Mouse (Mus musculus): ENCODE data around the gene Zfp184. TPM values are rescaled to one million over a fixed set of nuclear protein-coding genes. Genes with fewer than 3 reads are reported as not detected.

Zfp184 gene
- polyA plus RNA-seq, 1 experiment: 14.5 TPM

DNA sequence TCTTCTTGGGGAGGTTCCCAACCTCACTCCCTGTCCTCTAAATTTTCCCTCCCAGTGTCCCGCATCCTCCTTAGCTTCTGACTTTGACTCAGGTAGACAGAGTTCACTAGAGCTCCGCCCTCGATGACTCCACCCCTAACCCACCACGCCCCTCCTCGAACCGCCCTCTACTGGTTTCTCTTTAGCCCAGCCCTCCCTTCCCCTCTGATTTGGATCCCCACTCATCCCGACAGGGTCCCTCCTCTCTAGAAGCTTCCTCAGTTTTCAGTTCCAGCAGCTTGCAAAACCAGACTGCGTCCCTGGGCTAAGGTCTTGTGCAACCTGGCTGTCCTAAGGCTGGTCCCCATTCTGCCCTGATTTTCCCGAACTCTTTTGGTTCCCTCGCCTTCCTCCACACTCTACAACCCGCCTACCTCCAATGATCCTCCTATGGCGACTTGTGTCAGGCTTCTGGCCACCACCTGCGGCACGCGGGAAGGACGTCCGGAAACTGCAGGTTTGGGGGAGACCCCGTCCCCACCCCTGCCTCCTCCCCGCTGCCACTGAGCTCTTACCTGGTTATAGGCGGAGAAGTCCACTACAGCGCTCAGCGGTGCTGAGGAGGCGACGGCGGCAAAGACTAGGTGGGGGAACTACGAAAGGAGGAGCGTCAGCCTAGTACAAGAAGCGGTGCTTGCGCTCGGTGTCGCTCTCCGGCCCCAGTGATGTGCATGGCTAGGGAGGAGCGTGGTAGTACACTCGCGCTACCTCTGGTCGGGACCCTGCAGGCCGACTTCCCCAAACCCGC lies 61.6 kb downstream of the Zfp184 start:
- TF ChIP-seq POLR2A (IDR thresholded peaks at IDR 0.05; ENCODE audit: borderline replicate concordance, extremely low read depth, insufficient read depth, insufficient read length, poor library complexity, severe bottlenecking): no peak
- no peak for TF ChIP-seq CTCF (IDR thresholded peaks at IDR 0.05; ENCODE audit: borderline replicate concordance, extremely low read depth, insufficient read depth, insufficient read length)
- DNase-seq (ENCODE audit: low read depth): peak; percentile 58

DNA sequence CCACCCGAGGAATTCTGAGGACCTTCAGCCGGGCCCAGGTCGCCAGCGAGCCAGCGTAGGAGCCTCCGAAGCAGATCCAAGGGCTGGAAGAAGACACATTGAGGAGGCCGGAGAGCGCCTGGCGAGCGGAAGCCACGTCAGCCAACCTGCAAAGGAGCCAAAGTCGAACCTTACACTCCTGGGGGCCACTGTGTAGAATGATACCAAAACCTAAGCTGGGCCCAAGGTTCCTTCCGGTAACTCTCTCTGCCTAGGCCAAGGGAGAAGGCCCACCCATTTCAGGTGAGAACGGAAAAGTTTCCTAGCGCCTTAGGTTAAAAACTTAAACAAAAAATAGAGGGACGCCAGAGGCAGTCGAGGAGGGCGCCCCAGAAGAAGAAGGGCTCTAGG lies 62.2 kb downstream of the Zfp184 start:
- DNase-seq (ENCODE audit: low read depth): no peak
- TF ChIP-seq CTCF (IDR thresholded peaks at IDR 0.05; ENCODE audit: borderline replicate concordance, extremely low read depth, insufficient read depth, insufficient read length): no peak
- TF ChIP-seq POLR2A (IDR thresholded peaks at IDR 0.05; ENCODE audit: borderline replicate concordance, extremely low read depth, insufficient read depth, insufficient read length, poor library complexity, severe bottlenecking): no peak

DNA sequence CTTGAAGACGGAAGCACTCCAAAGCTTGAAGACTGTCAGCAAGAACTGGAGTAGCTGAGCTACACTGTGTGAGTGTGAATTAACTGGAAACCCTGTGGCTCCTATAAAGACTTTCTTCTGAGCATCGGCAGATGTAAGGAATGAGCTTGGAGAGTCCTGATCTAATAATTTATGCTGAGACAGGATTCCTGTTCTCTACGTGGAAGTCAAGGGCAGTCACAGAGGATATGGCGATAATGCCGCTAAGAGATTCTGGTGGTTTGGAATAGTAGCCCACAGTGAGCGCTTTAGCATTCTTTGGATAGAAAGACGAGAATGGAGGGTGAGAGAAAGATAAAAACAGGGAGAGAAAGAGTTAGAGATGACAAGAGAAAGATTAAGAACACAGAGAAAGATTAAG lies 63.0 kb downstream of the Zfp184 start:
- no peak for TF ChIP-seq POLR2A (IDR thresholded peaks at IDR 0.05; ENCODE audit: borderline replicate concordance, extremely low read depth, insufficient read depth, insufficient read length, poor library complexity, severe bottlenecking)
- no peak for TF ChIP-seq CTCF (IDR thresholded peaks at IDR 0.05; ENCODE audit: borderline replicate concordance, extremely low read depth, insufficient read depth, insufficient read length)
- no peak for DNase-seq (ENCODE audit: low read depth)

DNA sequence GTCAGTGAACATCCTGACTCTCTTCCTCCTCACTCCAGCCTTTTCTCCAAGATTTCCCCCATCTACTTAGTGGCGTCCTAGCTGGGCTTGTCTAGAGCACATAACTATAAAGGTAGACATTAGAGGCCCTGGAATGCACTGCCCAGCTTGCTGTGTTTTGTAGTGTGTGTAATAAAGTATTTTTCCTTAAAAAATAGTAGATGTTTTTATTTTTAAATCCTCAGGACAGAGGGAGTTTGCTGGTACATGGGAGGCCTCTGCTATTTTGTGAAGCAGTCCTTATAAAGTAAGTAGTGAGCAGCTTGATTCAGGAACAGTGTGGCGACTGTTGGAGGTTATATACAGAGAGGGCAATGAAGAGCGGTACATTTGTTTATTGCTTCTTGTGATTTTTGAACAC lies 63.8 kb downstream of the Zfp184 start:
- TF ChIP-seq POLR2A (IDR thresholded peaks at IDR 0.05; ENCODE audit: borderline replicate concordance, extremely low read depth, insufficient read depth, insufficient read length, poor library complexity, severe bottlenecking) (no peak), CTCF (IDR thresholded peaks at IDR 0.05; ENCODE audit: borderline replicate concordance, extremely low read depth, insufficient read depth, insufficient read length) (no peak)
- DNase-seq (ENCODE audit: low read depth): no peak

DNA sequence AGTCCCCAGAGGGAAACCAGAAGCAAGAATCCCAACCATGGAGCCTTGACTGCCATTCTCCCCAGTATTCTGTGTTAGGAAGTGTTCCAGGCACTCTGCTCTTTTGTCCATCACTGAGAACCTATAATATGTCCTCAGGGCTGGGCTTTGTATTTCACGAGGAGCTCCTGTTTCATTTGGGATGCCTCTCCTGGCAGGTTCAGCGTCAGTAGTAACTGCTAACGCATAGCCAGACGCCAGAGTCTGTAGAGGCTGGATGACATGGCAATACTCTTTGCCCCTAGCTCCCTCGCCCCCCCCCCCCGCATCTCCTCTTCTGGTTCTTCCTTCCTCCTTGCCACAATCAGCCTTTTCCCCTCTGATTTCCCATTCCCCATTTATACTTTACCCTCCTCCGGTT lies 64.7 kb downstream of the Zfp184 start, which contains the start of gene Prss16:
Prss16 (minus strand) TSS at position 101 of the 400 bp plus-strand sequence.
- TF ChIP-seq POLR2A (IDR thresholded peaks at IDR 0.05; ENCODE audit: borderline replicate concordance, extremely low read depth, insufficient read depth, insufficient read length, poor library complexity, severe bottlenecking) (no peak), CTCF (IDR thresholded peaks at IDR 0.05; ENCODE audit: borderline replicate concordance, extremely low read depth, insufficient read depth, insufficient read length) (no peak)
- no peak for DNase-seq (ENCODE audit: low read depth)

Other genes with a start within 250 kb of the Zfp184 start
- gene Olfr1359, start 247.0 kb upstream of the Zfp184 start, polyA plus RNA-seq (2012; rRNA removed): not detected in 2 replicates
- 11.3 and 14.5 TPM in 2 replicates for gene Hist1h2bl, start 229.0 kb upstream of the Zfp184 start, polyA plus RNA-seq (2012; rRNA removed)
- gene Hist1h2ai, start 228.7 kb upstream of the Zfp184 start, polyA plus RNA-seq (2012; rRNA removed): 14.3 and 24.3 TPM in 2 replicates
- 39.0 and 49.4 TPM in 2 replicates for gene Hist1h3h, start 227.4 kb upstream of the Zfp184 start, polyA plus RNA-seq (2012; rRNA removed)
- 17.0 and 18.2 TPM in 2 replicates for gene Hist1h2bm, start 223.1 kb upstream of the Zfp184 start, polyA plus RNA-seq (2012; rRNA removed)
- 17.8 and 19.9 TPM in 2 replicates for gene Hist1h4j, start 210.0 kb upstream of the Zfp184 start, polyA plus RNA-seq (2012; rRNA removed)
- 20.2 and 29.6 TPM in 2 replicates for gene Hist1h4k, start 194.6 kb upstream of the Zfp184 start, polyA plus RNA-seq (2012; rRNA removed)
- 21.4 and 26.4 TPM in 2 replicates for gene Hist1h2ak, start 191.3 kb upstream of the Zfp184 start, polyA plus RNA-seq (2012; rRNA removed)
- gene Hist1h2bn, start 191.0 kb upstream of the Zfp184 start, polyA plus RNA-seq (2012; rRNA removed): 13.5 and 30.8 TPM in 2 replicates
- gene Hist1h1b, start 164.5 kb upstream of the Zfp184 start, polyA plus RNA-seq (2012; rRNA removed): 4.3 and 4.5 TPM in 2 replicates
- gene Hist1h3i, start 161.7 kb upstream of the Zfp184 start, polyA plus RNA-seq (2012; rRNA removed): 35.6 and 40.1 TPM in 2 replicates
- 8.8 and 12.7 TPM in 2 replicates for gene Hist1h2an, start 157.9 kb upstream of the Zfp184 start, polyA plus RNA-seq (2012; rRNA removed)
- 2.5 TPM in 2 replicates for gene Hist1h2bp, start 157.6 kb upstream of the Zfp184 start, polyA plus RNA-seq (2012; rRNA removed)
- gene Hist1h2bq, start 134.9 kb upstream of the Zfp184 start, polyA plus RNA-seq (2012; rRNA removed): 12.6 and 16.3 TPM in 2 replicates
- not detected in 2 replicates for gene Hist1h2ao, start 134.6 kb upstream of the Zfp184 start, polyA plus RNA-seq (2012; rRNA removed)
- gene Hist1h4m, start 133.3 kb upstream of the Zfp184 start, polyA plus RNA-seq (2012; rRNA removed): not detected in 2 replicates
- 25.9 and 58.6 TPM in 2 replicates for gene Hist1h4n, start 112.9 kb upstream of the Zfp184 start, polyA plus RNA-seq (2012; rRNA removed)
- 71.3 and 78.4 TPM in 2 replicates for gene Hist1h2ap, start 111.6 kb upstream of the Zfp184 start, polyA plus RNA-seq (2012; rRNA removed)
- gene Hist1h2br, start 111.4 kb upstream of the Zfp184 start, polyA plus RNA-seq (2012; rRNA removed): 5.6 and 6.6 TPM in 2 replicates
- gene Pom121l2, start 36.1 kb downstream of the Zfp184 start, polyA plus RNA-seq (2012; rRNA removed): 0.04 TPM in 1 of 2 replicates, not detected in the other
- gene Prss16, start 64.6 kb downstream of the Zfp184 start, polyA plus RNA-seq (2012; rRNA removed): 0.08 and 0.21 TPM in 2 replicates
- gene Hist1h2ah, start 90.5 kb downstream of the Zfp184 start, polyA plus RNA-seq (2012; rRNA removed): 8.8 and 13.4 TPM in 2 replicates
- gene Hist1h2bk, start 90.8 kb downstream of the Zfp184 start, polyA plus RNA-seq (2012; rRNA removed): 20.9 and 21.3 TPM in 2 replicates
- gene Hist1h4i, start 96.3 kb downstream of the Zfp184 start, polyA plus RNA-seq (2012; rRNA removed): 20.0 and 40.1 TPM in 2 replicates
- 32.1 and 55.3 TPM in 2 replicates for gene Hist1h2ag, start 97.8 kb downstream of the Zfp184 start, polyA plus RNA-seq (2012; rRNA removed)
- 20.2 and 23.7 TPM in 2 replicates for gene Hist1h2bj, start 98.1 kb downstream of the Zfp184 start, polyA plus RNA-seq (2012; rRNA removed)
- gene Vmn1r188, start 139.3 kb downstream of the Zfp184 start, polyA plus RNA-seq (2012; rRNA removed): not detected in 2 replicates
- gene Vmn1r189, start 160.7 kb downstream of the Zfp184 start, polyA plus RNA-seq (2012; rRNA removed): not detected in 2 replicates
- gene Vmn1r191, start 238.9 kb downstream of the Zfp184 start, polyA plus RNA-seq (2012; rRNA removed): not detected in 2 replicates
- gene Vmn1r192, start 246.0 kb downstream of the Zfp184 start, polyA plus RNA-seq (2012; rRNA removed): not detected in 2 replicates